Mouse (Mus musculus) macrophage (primary cell): ENCODE measurements around the gene Clptm1. TPM values are rescaled to one million over a fixed set of nuclear protein-coding genes. Genes with fewer than 3 reads are reported as not detected.

Experiments used
- H3K27ac ChIP-seq: fragments of 350-480 bp; formaldehyde crosslinking; 2 replicates; pipeline ENCODE4 v1.9.0; 2021
- H3K36me3 ChIP-seq: fragments of 350-480 bp; formaldehyde crosslinking; 2 replicates; pipeline ENCODE4 v1.9.0; 2021; ENCODE audit errors: inconsistent target
- H3K4me3 ChIP-seq: fragments of 350-480 bp; formaldehyde crosslinking; 2 replicates; pipeline ENCODE4 v1.9.0; 2021; ENCODE audit errors: inconsistent target
- H3K79me2 ChIP-seq: fragments of 350-480 bp; formaldehyde crosslinking; 2 replicates; pipeline ENCODE4 v1.9.0; 2021; ENCODE audit errors: inconsistent target
- WGBS: methylation state at CpG from one replicate; pipeline ENCODE4 v1.1.7; 2026; ENCODE audit warnings: inconsistent platforms; ENCODE audit not compliant: missing documents; 5-methylcytosine and 5-hydroxymethylcytosine counted together
- polyA plus RNA-seq: library from polyadenylated mRNA; stranded (reverse); fragments of 250-400 nt; gene quantifications from 3 replicates; pipeline ENCODE4 v1.2.4, GENCODE M21; 2018; ENCODE audit warnings: inconsistent platforms

The Clptm1 gene
- polyA plus RNA-seq, 1 experiment from 2014 or later: 90.5 TPM

GRCm38 (mm10) chr7:19685374-19685773 lies 20.5 kb upstream of the Clptm1 start:
- no peak overlapping the region for H3K4me3 ChIP-seq
- no peaks in the 10 kb centered on the region for H3K79me2 ChIP-seq
- H3K36me3 ChIP-seq: no peaks in the 10 kb centered on the region
- WGBS: 93% methylated on average over 4 of the region's 4 CpGs
- no peak overlapping the region for H3K27ac ChIP-seq

- Histone ChIP-seq H3K36me3 (no peaks in the 10 kb centered on the region), H3K79me2 (no peaks in the 10 kb centered on the region), H3K4me3 (no peak overlapping the region), H3K27ac (peak overlapping the region; percentile 87)
- WGBS: 46% methylated on average over 6 of the region's 6 CpGs
Measured at GRCm38 (mm10) chr7:19683771-19684201, 19.0 kb upstream of the Clptm1 start.

DNA sequence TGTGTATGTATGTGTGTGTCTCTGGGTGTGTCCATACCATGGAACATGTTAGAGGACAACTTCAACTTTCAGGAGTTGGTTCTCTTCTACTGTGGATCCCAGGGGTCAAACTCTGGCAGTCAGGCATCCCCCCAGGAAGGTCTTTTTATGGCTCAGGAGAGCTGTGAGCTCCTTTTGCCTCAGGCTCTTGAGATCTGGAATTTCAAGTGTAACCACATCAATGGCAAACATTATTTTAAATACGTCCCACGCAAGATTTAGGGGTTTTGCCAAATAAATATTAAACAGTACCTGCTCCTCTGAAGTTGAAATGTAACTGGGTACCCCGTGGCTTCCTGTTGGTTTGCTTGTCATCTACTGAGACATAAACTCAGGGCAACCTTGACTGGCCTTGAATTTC lies 18.1 kb upstream of the Clptm1 start:
- no peaks in the 10 kb centered on the region for H3K36me3 ChIP-seq
- WGBS: 78% methylated on average over 3 of the region's 3 CpGs
- H3K79me2 ChIP-seq: no peaks in the 10 kb centered on the region
- H3K4me3 ChIP-seq: no peak overlapping the region
- peak overlapping the region; percentile 57 for H3K27ac ChIP-seq

- Histone ChIP-seq H3K4me3 (no peak within 1 kb of the TSS), H3K79me2 (no peaks in the 10 kb centered on the region), H3K36me3 (no peaks in the 10 kb centered on the region), H3K27ac (no peak within 1 kb of the TSS)
- WGBS: 86% methylated on average over 8 of the region's 8 CpGs
Measured at GRCm38 (mm10) chr7:19681202-19681694, 16.4 kb upstream of the Clptm1 start, which contains the start of the genes Gm44805 and Apoc4. Gene Gm44805 (minus strand): TSS chr7:19681423. Gene Apoc4 (minus strand): TSS chr7:19681479.

- Histone ChIP-seq H3K79me2 (no peaks in the 10 kb centered on the region), H3K36me3 (no peaks in the 10 kb centered on the region), H3K27ac (no peak overlapping the region), H3K4me3 (no peak overlapping the region)
- WGBS: 86% methylated on average over 2 of the region's 2 CpGs
Measured at GRCm38 (mm10) chr7:19680702-19681101, 15.9 kb upstream of the Clptm1 start.

- Histone ChIP-seq H3K27ac (no peak overlapping the region), H3K79me2 (no peaks in the 10 kb centered on the region), H3K4me3 (no peak overlapping the region), H3K36me3 (no peaks in the 10 kb centered on the region)
- WGBS: 94% methylated on average over 3 of the region's 3 CpGs
Measured at GRCm38 (mm10) chr7:19678901-19679300, 14.1 kb upstream of the Clptm1 start.

- 100% methylated on average over 8 of the region's 8 CpGs for WGBS
- H3K4me3 ChIP-seq: no peak within 1 kb of the TSS
- peak within 1 kb of the TSS; percentile 55 for H3K27ac ChIP-seq
- H3K79me2 ChIP-seq: no peaks in the 10 kb centered on the region
- no peaks in the 10 kb centered on the region for H3K36me3 ChIP-seq
Measured at GRCm38 (mm10) chr7:19677872-19678271, 13.0 kb upstream of the Clptm1 start, which contains the start of gene Apoc2. Gene Apoc2 (minus strand): TSS chr7:19677941.

- Histone ChIP-seq H3K36me3 (no peaks in the 10 kb centered on the region), H3K27ac (peak overlapping the region; percentile 55), H3K79me2 (no peaks in the 10 kb centered on the region), H3K4me3 (no peak overlapping the region)
- WGBS: 67% methylated on average over 1 of the region's 1 CpGs
Measured at GRCm38 (mm10) chr7:19676662-19677061, 11.8 kb upstream of the Clptm1 start.

DNA sequence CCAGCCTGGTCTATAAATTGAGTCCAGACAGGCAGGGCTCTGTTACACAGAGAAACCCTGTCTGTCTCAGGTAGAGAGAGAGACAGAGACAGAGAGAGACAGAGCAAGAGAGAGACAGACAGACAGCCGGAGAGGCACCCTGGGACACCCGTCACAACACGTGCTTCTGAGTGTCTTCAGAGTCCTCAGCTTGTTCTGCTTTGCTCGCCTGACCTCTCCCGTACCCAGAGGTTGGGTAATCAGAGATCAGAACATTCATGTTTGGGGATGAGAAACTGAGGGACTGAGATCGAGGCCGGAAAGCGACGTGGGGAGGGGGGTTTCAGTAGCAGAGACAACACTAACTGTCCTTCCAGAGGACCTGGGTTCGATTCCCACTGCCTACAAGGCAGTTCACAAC lies 11.0 kb upstream of the Clptm1 start:
- H3K4me3 ChIP-seq: no peak overlapping the region

GRCm38 (mm10) chr7:19673083-19673699 lies 8.4 kb upstream of the Clptm1 start:
- WGBS: 77% methylated on average over 14 of the region's 14 CpGs
- Histone ChIP-seq H3K79me2 (no peaks in the 10 kb centered on the region), H3K27ac (no peak overlapping the region), H3K4me3 (no peak overlapping the region), H3K36me3 (no peaks in the 10 kb centered on the region)

More for the DNA sequence above, 11.0 kb upstream of the Clptm1 start:
- Histone ChIP-seq H3K79me2 (no peaks in the 10 kb centered on the region), H3K27ac (peak overlapping the region; percentile 55), H3K36me3 (no peaks in the 10 kb centered on the region)
- WGBS: 35% methylated on average over 10 of the region's 10 CpGs

- no peak overlapping the region for H3K27ac ChIP-seq
- no peaks in the 10 kb centered on the region for H3K79me2 ChIP-seq
- no peak overlapping the region for H3K4me3 ChIP-seq
- H3K36me3 ChIP-seq: no peaks in the 10 kb centered on the region
- WGBS: 98% methylated on average over 10 of the region's 10 CpGs
Measured at GRCm38 (mm10) chr7:19671511-19671910, 6.7 kb upstream of the Clptm1 start.

DNA sequence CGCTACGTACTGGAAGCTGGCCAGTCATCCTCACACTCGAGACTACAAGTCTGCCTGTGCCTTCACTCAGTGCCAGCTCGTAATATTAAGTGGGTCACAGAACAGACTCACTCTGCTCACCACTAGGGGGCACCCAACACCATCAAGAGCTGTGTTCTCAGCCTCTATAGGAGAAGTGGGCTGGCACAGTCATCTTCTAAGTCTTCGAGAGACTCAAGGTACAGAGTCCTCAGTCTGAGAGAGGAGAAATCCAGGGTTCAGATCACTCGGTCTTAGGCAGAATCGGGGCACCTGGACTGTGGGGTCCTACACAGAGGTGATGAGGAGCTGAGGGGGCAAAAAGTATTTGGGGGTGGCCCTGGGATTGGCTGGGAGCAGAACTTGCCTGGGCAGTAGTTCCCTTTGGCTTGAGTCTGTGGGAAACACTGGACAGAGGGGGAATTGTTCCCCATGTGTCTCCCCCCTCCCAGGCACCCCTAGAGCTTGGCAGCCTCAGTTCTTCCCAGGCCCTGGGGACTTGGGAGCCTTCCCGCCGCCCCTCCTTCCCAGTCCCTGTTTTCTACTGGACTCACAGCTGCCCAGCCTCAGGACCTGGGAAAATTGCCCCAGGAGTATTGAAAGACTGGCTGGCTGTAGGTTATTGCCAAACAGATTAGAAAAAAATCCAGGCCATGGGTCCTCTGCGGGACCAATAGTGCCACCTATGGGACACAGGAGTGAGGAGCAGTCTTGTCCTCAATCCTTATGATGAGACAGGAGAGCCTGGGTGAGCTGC lies 4.3 kb upstream of the Clptm1 start:
- H3K36me3 ChIP-seq: no peaks in the 10 kb centered on the region
- H3K79me2 ChIP-seq: peaks cover 7% of the 10 kb centered on the region
- 15% methylated on average over 10 of the region's 10 CpGs for WGBS
- no peak overlapping the region for H3K4me3 ChIP-seq
- H3K27ac ChIP-seq: peak overlapping the region; percentile 68

DNA sequence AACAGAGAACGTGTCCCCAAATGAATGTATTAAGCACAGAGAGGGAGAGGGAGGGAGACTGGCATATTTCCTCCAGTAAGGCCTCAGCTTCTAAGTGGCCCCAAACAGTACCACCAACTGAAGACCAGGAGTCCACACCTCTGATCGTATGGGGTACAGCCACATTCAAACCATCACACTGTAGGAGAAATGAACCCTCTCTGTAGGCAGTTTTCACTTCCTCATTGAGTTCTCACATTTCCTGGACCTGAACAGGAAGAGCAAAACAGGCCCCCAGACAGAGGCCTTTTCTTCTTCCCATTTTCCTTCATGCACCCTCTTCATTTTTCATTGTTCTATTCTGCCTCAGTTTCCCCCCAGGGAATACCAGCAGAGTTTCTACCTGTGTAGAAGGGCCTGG lies 2.6 kb upstream of the Clptm1 start:
- Histone ChIP-seq H3K4me3 (no peak overlapping the region), H3K27ac (peak overlapping the region; percentile 96), H3K36me3 (no peaks in the 10 kb centered on the region), H3K79me2 (peaks cover 24% of the 10 kb centered on the region)
- WGBS: 33% methylated on average over 2 of the region's 2 CpGs

GRCm38 (mm10) chr7:19666750-19667149 lies 1.9 kb upstream of the Clptm1 start:
- WGBS: 92% methylated on average over 3 of the region's 3 CpGs
- Histone ChIP-seq H3K36me3 (no peaks in the 10 kb centered on the region; the same call in 1 of the 2 replicates), H3K4me3 (no peak overlapping the region), H3K27ac (peak overlapping the region; percentile 96), H3K79me2 (peaks cover 30% of the 10 kb centered on the region)

- H3K36me3 ChIP-seq: peaks cover 6% of the 10 kb centered on the region; the same call in 1 of the 2 replicates
- under 1% methylated on average over 33 of the region's 37 CpGs for WGBS
- 0 out of 2 replicates have a peak overlapping the region, but pooled peaks have one; percentile 25 for H3K27ac ChIP-seq
- peaks cover 53% of the 10 kb centered on the region for H3K79me2 ChIP-seq
- peak overlapping the region; percentile 89 for H3K4me3 ChIP-seq
Measured at GRCm38 (mm10) chr7:19664455-19664954, 328 bp downstream of the Clptm1 start.
